Mouse (Mus musculus) CH12.LX (cell line): ENCODE results near the gene Ly6g5b.

ENCODE experiments used
- CTCF ChIP-seq, 2 experiments: IDR thresholded peaks in 1 of 2; conservative IDR thresholded peaks in 1 of 2; 2 replicates each; pipeline ENCODE4 v1.5.1; 2011 to 2012; ENCODE audit warnings: low read depth in 2 of 2, low read length in 2 of 2, improper control_type of control experiment in 1 of 2, inconsistent platforms in 1 of 2, mild to moderate bottlenecking in 1 of 2, moderate library complexity in 1 of 2
- ELF1 ChIP-seq: IDR thresholded peaks from 2 replicates; pipeline ENCODE4 v1.6.1; 2014; ENCODE audit warnings: low read depth, mild to moderate bottlenecking, inconsistent platforms, low read length, improper control_type of control experiment
- EP300 ChIP-seq: IDR thresholded peaks from 2 replicates; pipeline ENCODE4 v1.6.1; 2011; ENCODE audit warnings: low read length, improper control_type of control experiment
- MEF2A ChIP-seq: IDR thresholded peaks from 2 replicates; pipeline ENCODE4 v1.6.1; 2014; ENCODE audit warnings: low read depth, mild to moderate bottlenecking, inconsistent platforms, low read length, improper control_type of control experiment, borderline replicate concordance
- PAX5 ChIP-seq: IDR thresholded peaks from 2 replicates; pipeline ENCODE4 v1.6.1; 2012; ENCODE audit warnings: low read length, inconsistent platforms, mixed read lengths
- POLR2A ChIP-seq: IDR thresholded peaks from 2 replicates; pipeline ENCODE4 v1.6.1; 2011; ENCODE audit warnings: low read depth, mild to moderate bottlenecking, improper control_type of control experiment, low read length
- ZKSCAN1 ChIP-seq: IDR thresholded peaks from 2 replicates; pipeline ENCODE4 v1.6.1; 2012; ENCODE audit warnings: low read depth, inconsistent platforms, low read length, improper control_type of control experiment, borderline replicate concordance

DNA sequence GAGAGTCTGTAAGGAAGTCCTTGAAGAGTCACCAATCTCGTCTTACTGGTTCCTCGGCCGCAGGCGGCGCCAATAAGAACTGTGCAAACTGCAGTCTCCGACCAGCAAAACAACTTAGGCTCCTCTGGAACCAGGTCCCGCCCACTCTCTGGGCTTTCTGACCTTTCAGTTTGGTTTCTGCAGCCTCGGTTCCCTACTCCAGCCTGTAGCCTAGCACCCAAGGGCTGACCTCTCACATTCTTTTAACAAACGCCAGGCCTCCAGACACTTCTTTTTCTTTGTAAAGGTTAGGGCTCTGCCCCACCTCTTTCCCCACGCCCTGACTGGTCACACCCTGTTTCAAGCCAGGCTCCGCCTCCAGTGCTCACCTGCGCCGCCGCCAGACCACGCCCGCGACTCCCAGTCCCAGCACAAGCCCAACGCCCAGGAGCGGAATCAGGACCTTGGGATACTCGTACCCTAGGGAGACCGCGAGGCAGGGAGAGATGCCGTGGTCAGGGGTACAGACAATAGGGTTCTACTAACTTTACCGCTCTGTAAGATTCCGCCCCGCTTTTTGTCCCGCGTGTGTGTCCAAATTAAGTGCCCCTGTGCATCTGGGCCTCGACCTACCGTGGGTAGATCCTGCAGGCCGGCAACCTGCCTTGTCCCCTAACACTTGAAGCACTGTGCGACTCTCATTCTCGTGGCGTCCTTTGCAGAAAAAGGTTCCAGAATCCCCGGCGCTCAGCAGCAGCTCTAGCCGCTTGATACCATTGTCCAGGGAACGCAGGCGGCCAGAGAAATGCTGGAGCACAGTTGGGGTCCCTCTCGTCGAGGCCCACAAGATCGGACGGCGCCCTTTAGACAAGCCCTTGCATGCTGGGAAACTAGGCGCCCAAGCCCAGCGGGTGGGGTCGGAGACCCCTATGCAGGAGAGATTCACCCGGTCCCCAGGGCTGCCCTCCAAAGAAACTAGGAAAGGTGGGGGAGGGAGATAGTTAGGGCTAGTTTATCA lies 50.0 kb downstream of the Ly6g5b start, which contains the start of gene Ly6g6c:
- no peak for TF ChIP-seq PAX5
- TF ChIP-seq POLR2A, result no peak
- TF ChIP-seq MEF2A, result no peak
- TF ChIP-seq CTCF (conservative IDR thresholded peaks at IDR 0.05 in 1 of 2, IDR thresholded peaks at IDR 0.05 in 1 of 2; ENCODE audit: low read depth in 2 of 2, low read length in 2 of 2), result no peak
- TF ChIP-seq EP300, result no peak
- no peak for TF ChIP-seq ZKSCAN1
- TF ChIP-seq ELF1, result no peak
